Mouse (Mus musculus) layer of hippocampus, adult 11-12 months (tissue): ENCODE measurements around the gene A930017K11Rik.

Experiments
- DNase-seq: peaks from one replicate; pipeline ENCODE4 v3.0.0; 2022; ENCODE audit warnings: low spot score

The A930017K11Rik gene

GRCm38 (mm10) chr17:25951803-25952623 is at the start of gene A930017K11Rik:
A930017K11Rik (minus strand) TSS chr17:25952565.
- DNase-seq = no peak

GRCm38 (mm10) chr17:25998425-25998824 is 46.1 kb upstream of the A930017K11Rik start:
- DNase-seq = no peak

GRCm38 (mm10) chr17:25993489-25993888 is 41.1 kb upstream of the A930017K11Rik start:
- no peak for DNase-seq

GRCm38 (mm10) chr17:25992274-25992673 is 39.9 kb upstream of the A930017K11Rik start:
- no peak for DNase-seq

- no peak for DNase-seq
These were observed 38.0 kb upstream of the A930017K11Rik start for GRCm38 (mm10) chr17:25990331-25990730.

- DNase-seq = peak; percentile 95
These were observed 33.2 kb upstream of the A930017K11Rik start, which contains the start of gene Capn15 for GRCm38 (mm10) chr17:25985306-25986294. Capn15 (minus strand) TSS chr17:25985796.

GRCm38 (mm10) chr17:25984556-25985305 is 32.4 kb upstream of the A930017K11Rik start:
- no peak for DNase-seq

- no peak for DNase-seq
These were observed 31.7 kb upstream of the A930017K11Rik start for GRCm38 (mm10) chr17:25984066-25984465.

GRCm38 (mm10) chr17:25982913-25983312 is 30.5 kb upstream of the A930017K11Rik start:
- DNase-seq = no peak

GRCm38 (mm10) chr17:25980854-25981253 is 28.5 kb upstream of the A930017K11Rik start:
- no peak for DNase-seq

GRCm38 (mm10) chr17:25979829-25980738 is 27.7 kb upstream of the A930017K11Rik start:
- no peak for DNase-seq

GRCm38 (mm10) chr17:25970954-25971707 is 18.8 kb upstream of the A930017K11Rik start:
- DNase-seq = no peak

- no peak for DNase-seq
These were observed 18.1 kb upstream of the A930017K11Rik start for GRCm38 (mm10) chr17:25970448-25970847.

- no peak for DNase-seq
These were observed 15.8 kb upstream of the A930017K11Rik start for GRCm38 (mm10) chr17:25968176-25968575.

GRCm38 (mm10) chr17:25967652-25968051 is 15.3 kb upstream of the A930017K11Rik start:
- no peak for DNase-seq

GRCm38 (mm10) chr17:25964271-25964670 is 11.9 kb upstream of the A930017K11Rik start:
- DNase-seq = no peak

GRCm38 (mm10) chr17:25962413-25962905 is 10.1 kb upstream of the A930017K11Rik start:
- DNase-seq = no peak

GRCm38 (mm10) chr17:25961566-25961965 is 9.2 kb upstream of the A930017K11Rik start:
- DNase-seq = no peak

- DNase-seq = no peak
These were observed 7.5 kb upstream of the A930017K11Rik start for GRCm38 (mm10) chr17:25959630-25960467.
